Mouse (Mus musculus) forebrain, embryonic 16.5 days (tissue): ENCODE measurements around the gene Fam19a3. TPM values are rescaled to one million over a fixed set of nuclear protein-coding genes. Genes with fewer than 3 reads are reported as not detected.

ENCODE experiments used
- polyA plus RNA-seq: library from polyadenylated mRNA; unstranded; fragments of >200 nt; fragmentation: Nextera tagmentation; extraction: Ambion mirVana; gene quantifications from 2 replicates; pipeline ENCODE4 v1.2.1, GENCODE M21; 2015

Fam19a3 gene
- polyA plus RNA-seq, 1 experiment from 2014 or later, result 0.16 TPM

Other genes starting within 250 kb of the Fam19a3 start
- 17.8 and 22.6 TPM in 2 replicates for gene Slc16a1, start 143.2 kb downstream of the Fam19a3 start, polyA plus RNA-seq
- gene Ppm1j, start 784 bp downstream of the Fam19a3 start, polyA plus RNA-seq, result 1.8 and 2.3 TPM in 2 replicates
- gene Rhoc, start 6.5 kb upstream of the Fam19a3 start, polyA plus RNA-seq, result 41.1 and 47.7 TPM in 2 replicates
- 7.5 and 8.7 TPM in 2 replicates for gene Mov10, start 36.7 kb upstream of the Fam19a3 start, polyA plus RNA-seq
- 37.4 and 42.8 TPM in 2 replicates for gene St7l, start 82.2 kb upstream of the Fam19a3 start, polyA plus RNA-seq
- gene Capza1, start 82.7 kb upstream of the Fam19a3 start, polyA plus RNA-seq, result 169 and 183 TPM in 2 replicates
- gene Wnt2b, start 180.1 kb upstream of the Fam19a3 start, polyA plus RNA-seq, result 0.46 and 0.56 TPM in 2 replicates